Mouse (Mus musculus): ENCODE data around the gene Thbs4. TPM values are rescaled to one million over a fixed set of nuclear protein-coding genes. Genes with fewer than 3 reads are reported as not detected.

The Thbs4 gene
- polyA plus RNA-seq, 1 experiment from 2014 or later = 0.06 TPM

- ATAC-seq = no peak
- no peak overlapping the region for H3K9ac ChIP-seq (replicated peaks)
- peak overlapping the region; percentile 30; the same call in 1 of the 2 replicates for H3K4me2 ChIP-seq (ENCODE audit: low read depth, low read length)
- peak; percentile 10 for DNase-seq
- H3K4me1 ChIP-seq (ENCODE audit: insufficient read depth) = no peaks in the 10 kb centered on the region
- H3K4me3 ChIP-seq (ENCODE audit: low read depth, low read length) = no peak overlapping the region
- H3K27me3 ChIP-seq (ENCODE audit: insufficient read depth, low read length) = no peaks in the 10 kb centered on the region
- no peaks in the 10 kb centered on the region for H3K9me3 ChIP-seq (ENCODE audit: low read length)
- no peak overlapping the region for H3K27ac ChIP-seq (ENCODE audit: low read depth)
- WGBS (ENCODE audit: insufficient replicate concordance) = 79% methylated on average over 11 of the region's 11 CpGs
- H3K36me3 ChIP-seq (replicated peaks; ENCODE audit: insufficient read depth, low read length) = no peaks in the 10 kb centered on the region
- no peak for TF ChIP-seq CTCF (IDR thresholded peaks at IDR 0.05; ENCODE audit: low read depth)
- no peak for TF ChIP-seq EP300 (IDR thresholded peaks at IDR 0.05; ENCODE audit: low read depth)
Measured at GRCm38 (mm10) chr13:92733741-92734140, 60.9 kb downstream of the Thbs4 start.

- ATAC-seq (no peak), DNase-seq (peak; percentile 79)
- H3K4me3 ChIP-seq (ENCODE audit: low read depth, low read length) = no peak overlapping the region
- no peaks in the 10 kb centered on the region for H3K4me1 ChIP-seq (ENCODE audit: insufficient read depth)
- TF ChIP-seq CTCF (IDR thresholded peaks at IDR 0.05; ENCODE audit: low read depth) (peak; percentile 88), EP300 (IDR thresholded peaks at IDR 0.05; ENCODE audit: low read depth) (no peak)
- H3K9ac ChIP-seq (replicated peaks) = no peak overlapping the region
- H3K9me3 ChIP-seq (ENCODE audit: low read length) = no peaks in the 10 kb centered on the region
- H3K27me3 ChIP-seq (ENCODE audit: insufficient read depth, low read length) = no peaks in the 10 kb centered on the region
- no peak overlapping the region for H3K27ac ChIP-seq (ENCODE audit: low read depth)
- no peaks in the 10 kb centered on the region for H3K36me3 ChIP-seq (replicated peaks; ENCODE audit: insufficient read depth, low read length)
- peak overlapping the region; percentile 30; the same call in 1 of the 2 replicates for H3K4me2 ChIP-seq (ENCODE audit: low read depth, low read length)
- WGBS (ENCODE audit: insufficient replicate concordance) = 34% methylated on average over 9 of the region's 9 CpGs
Measured at GRCm38 (mm10) chr13:92733252-92733651, 61.4 kb downstream of the Thbs4 start.

GRCm38 (mm10) chr13:92732836-92733235 is 61.8 kb downstream of the Thbs4 start:
- Histone ChIP-seq H3K4me3 (ENCODE audit: low read depth, low read length) (no peak overlapping the region), H3K4me1 (ENCODE audit: insufficient read depth) (no peaks in the 10 kb centered on the region), H3K27me3 (ENCODE audit: insufficient read depth, low read length) (no peaks in the 10 kb centered on the region), H3K27ac (ENCODE audit: low read depth) (no peak overlapping the region), H3K36me3 (replicated peaks; ENCODE audit: insufficient read depth, low read length) (no peaks in the 10 kb centered on the region), H3K9ac (replicated peaks) (no peak overlapping the region), H3K9me3 (ENCODE audit: low read length) (no peaks in the 10 kb centered on the region), H3K4me2 (ENCODE audit: low read depth, low read length) (no peak overlapping the region)
- ATAC-seq = no peak
- TF ChIP-seq EP300 (IDR thresholded peaks at IDR 0.05; ENCODE audit: low read depth) = no peak
- TF ChIP-seq CTCF (IDR thresholded peaks at IDR 0.05; ENCODE audit: low read depth) = no peak
- WGBS (ENCODE audit: insufficient replicate concordance) = 72% methylated on average over 5 of the region's 5 CpGs
- no peak for DNase-seq

GRCm38 (mm10) chr13:92731811-92732210 is 62.8 kb downstream of the Thbs4 start:
- WGBS (ENCODE audit: insufficient replicate concordance) = 72% methylated on average over 6 of the region's 6 CpGs
- Histone ChIP-seq H3K4me3 (ENCODE audit: low read depth, low read length) (no peak overlapping the region), H3K4me2 (ENCODE audit: low read depth, low read length) (no peak overlapping the region), H3K4me1 (ENCODE audit: insufficient read depth) (no peaks in the 10 kb centered on the region), H3K27me3 (ENCODE audit: insufficient read depth, low read length) (no peaks in the 10 kb centered on the region), H3K9ac (replicated peaks) (no peak overlapping the region), H3K36me3 (replicated peaks; ENCODE audit: insufficient read depth, low read length) (no peaks in the 10 kb centered on the region), H3K27ac (ENCODE audit: low read depth) (no peak overlapping the region), H3K9me3 (ENCODE audit: low read length) (no peaks in the 10 kb centered on the region)
- TF ChIP-seq EP300 (IDR thresholded peaks at IDR 0.05; ENCODE audit: low read depth) (no peak), CTCF (IDR thresholded peaks at IDR 0.05; ENCODE audit: low read depth) (no peak)
- peak; percentile 9 for DNase-seq
- ATAC-seq = no peak

GRCm38 (mm10) chr13:92729811-92730210 is 64.8 kb downstream of the Thbs4 start:
- no peaks in the 10 kb centered on the region for H3K4me1 ChIP-seq (ENCODE audit: insufficient read depth)
- peak; percentile 12 for DNase-seq
- H3K9ac ChIP-seq (replicated peaks) = no peak overlapping the region

GRCm38 (mm10) chr13:92722389-92722788 is 72.2 kb downstream of the Thbs4 start:
- WGBS (ENCODE audit: insufficient replicate concordance) = 23% methylated on average over 5 of the region's 5 CpGs
- DNase-seq (peak; percentile 15), ATAC-seq (peak; percentile 47)

More at GRCm38 (mm10) chr13:92729811-92730210, 64.8 kb downstream of the Thbs4 start:
- Histone ChIP-seq H3K4me2 (ENCODE audit: low read depth, low read length) (no peak overlapping the region), H3K27ac (ENCODE audit: low read depth) (no peak overlapping the region), H3K27me3 (ENCODE audit: insufficient read depth, low read length) (no peaks in the 10 kb centered on the region), H3K36me3 (replicated peaks; ENCODE audit: insufficient read depth, low read length) (no peaks in the 10 kb centered on the region), H3K9me3 (ENCODE audit: low read length) (no peaks in the 10 kb centered on the region), H3K4me3 (ENCODE audit: low read depth, low read length) (no peak overlapping the region)
- 54% methylated on average over 13 of the region's 13 CpGs for WGBS (ENCODE audit: insufficient replicate concordance)
- no peak for ATAC-seq
- TF ChIP-seq CTCF (IDR thresholded peaks at IDR 0.05; ENCODE audit: low read depth) (no peak), EP300 (IDR thresholded peaks at IDR 0.05; ENCODE audit: low read depth) (no peak)

GRCm38 (mm10) chr13:92721006-92721405 is 73.6 kb downstream of the Thbs4 start:
- H3K27me3 ChIP-seq (ENCODE audit: insufficient read depth, low read length) = no peaks in the 10 kb centered on the region
- no peaks in the 10 kb centered on the region for H3K36me3 ChIP-seq (replicated peaks; ENCODE audit: insufficient read depth, low read length)
- H3K9ac ChIP-seq (replicated peaks) = no peak overlapping the region
- no peak overlapping the region for H3K4me2 ChIP-seq (ENCODE audit: low read depth, low read length)
- H3K9me3 ChIP-seq (ENCODE audit: low read length) = no peaks in the 10 kb centered on the region
- H3K27ac ChIP-seq (ENCODE audit: low read depth) = no peak overlapping the region
- ATAC-seq (no peak), DNase-seq (peak; percentile 7)
- H3K4me1 ChIP-seq (ENCODE audit: insufficient read depth) = no peaks in the 10 kb centered on the region
- WGBS (ENCODE audit: insufficient replicate concordance) = 79% methylated on average over 4 of the region's 4 CpGs
- H3K4me3 ChIP-seq (ENCODE audit: low read depth, low read length) = no peak overlapping the region
- TF ChIP-seq CTCF (IDR thresholded peaks at IDR 0.05; ENCODE audit: low read depth) (no peak), EP300 (IDR thresholded peaks at IDR 0.05; ENCODE audit: low read depth) (no peak)

More at GRCm38 (mm10) chr13:92722389-92722788, 72.2 kb downstream of the Thbs4 start:
- no peaks in the 10 kb centered on the region for H3K36me3 ChIP-seq (replicated peaks; ENCODE audit: insufficient read depth, low read length)
- no peak for TF ChIP-seq EP300 (IDR thresholded peaks at IDR 0.05; ENCODE audit: low read depth)
- TF ChIP-seq CTCF (IDR thresholded peaks at IDR 0.05; ENCODE audit: low read depth) = no peak
- H3K27me3 ChIP-seq (ENCODE audit: insufficient read depth, low read length) = no peaks in the 10 kb centered on the region
- H3K4me1 ChIP-seq (ENCODE audit: insufficient read depth) = no peaks in the 10 kb centered on the region
- H3K4me2 ChIP-seq (ENCODE audit: low read depth, low read length) = no peak overlapping the region
- no peak overlapping the region for H3K27ac ChIP-seq (ENCODE audit: low read depth)
- no peak overlapping the region for H3K9ac ChIP-seq (replicated peaks)
- no peaks in the 10 kb centered on the region for H3K9me3 ChIP-seq (ENCODE audit: low read length)
- H3K4me3 ChIP-seq (ENCODE audit: low read depth, low read length) = no peak overlapping the region
